Mouse (Mus musculus) ES-E14 (cell line): ENCODE measurements around the gene Dpm2.

Source experiments
- CHD2 ChIP-seq: IDR thresholded peaks from 2 replicates; pipeline ENCODE4 v1.6.1; 2014; ENCODE audit warnings: mild to moderate bottlenecking, low read depth, low read length, inconsistent platforms
- HCFC1 ChIP-seq: IDR thresholded peaks from 2 replicates; pipeline ENCODE4 v1.6.1; 2012; ENCODE audit warnings: low read length, inconsistent platforms, borderline replicate concordance; ENCODE audit not compliant: insufficient read depth
- MAFK ChIP-seq: IDR thresholded peaks from 2 replicates; pipeline ENCODE4 v1.6.1; 2014; ENCODE audit warnings: mild to moderate bottlenecking, low read depth, low read length, inconsistent platforms; ENCODE audit not compliant: insufficient read depth
- ZNF384 ChIP-seq: IDR thresholded peaks from 2 replicates; pipeline ENCODE4 v1.6.1; 2012; ENCODE audit warnings: low read depth, low read length, inconsistent platforms

- no peak for TF ChIP-seq HCFC1
- no peak for TF ChIP-seq ZNF384
- TF ChIP-seq MAFK = no peak
- TF ChIP-seq CHD2 = peak; percentile 83
These were observed 10.9 kb downstream of the Dpm2 start for GRCm38 (mm10) chr2:32581450-32582095.
